Comparison of ENCODE assay signal across 8 mouse cellular contexts in the genomic region with DNA sequence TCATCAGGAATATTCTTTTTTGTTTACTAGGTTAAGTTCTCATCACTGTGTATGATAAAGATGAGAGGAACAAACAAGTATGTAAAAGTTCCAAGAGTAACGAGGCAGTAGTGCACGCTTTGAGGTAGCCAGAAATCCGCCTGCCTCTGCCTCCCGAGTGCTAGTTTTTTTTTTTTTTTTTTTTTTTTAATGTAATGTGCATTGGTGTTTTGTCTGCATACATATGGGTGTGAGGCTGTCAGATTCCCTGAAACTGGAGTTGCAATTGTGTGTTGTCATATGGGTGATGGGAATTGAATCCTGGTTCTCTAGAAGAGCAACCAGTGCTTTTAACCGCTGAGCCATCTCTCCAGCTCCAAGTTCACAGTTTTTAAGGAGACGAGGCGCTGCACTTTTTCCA. TPM values are rescaled to one million over a fixed set of nuclear protein-coding genes. Genes with fewer than 3 reads are reported as not detected.
DNase-seq lines count a peak whose midpoint lies in the region; ATAC-seq and TF ChIP-seq lines count a peak whose summit lies in the region.

No protein-coding gene starts in this region.

- H3K4me1 ChIP-seq in heart, adult 2 months (ENCODE audit: control insufficient read depth, insufficient read depth, low read length): peaks cover 1% of the 10 kb centered on the region; the same call in 1 of the 2 replicates
- peaks cover 3% of the 10 kb centered on the region for H3K4me1 ChIP-seq in thymus, adult 2 months (replicated peaks; ENCODE audit: control insufficient read depth, insufficient read depth, low read length)
- peaks cover 28% of the 10 kb centered on the region for H3K4me1 ChIP-seq in liver, embryonic 13.5 days (replicated peaks)

- ATAC-seq in liver, embryonic 13.5 days (ENCODE audit: low read depth): no peak; the same call in 1 of the 2 replicates

- no peaks in the 10 kb centered on the region for H3K9me3 ChIP-seq in liver, embryonic 13.5 days (replicated peaks)

- H3K36me3 ChIP-seq in heart, adult 2 months (ENCODE audit: control insufficient read depth, insufficient read depth, low read length): no peaks in the 10 kb centered on the region
- no peaks in the 10 kb centered on the region for H3K36me3 ChIP-seq in thymus, adult 2 months (ENCODE audit: control insufficient read depth, insufficient read depth, low read length)
- peaks cover 18% of the 10 kb centered on the region for H3K36me3 ChIP-seq in liver, embryonic 13.5 days

- TF ChIP-seq EP300 in heart, adult 2 months (IDR thresholded peaks at IDR 0.05; ENCODE audit: insufficient read depth, low read depth, low read length): no peak

- peak overlapping the region; percentile 98 for H3K9ac ChIP-seq in heart, adult 2 months (ENCODE audit: low read depth, low read length)
- H3K9ac ChIP-seq in liver, embryonic 13.5 days: peak overlapping the region; percentile 86

- H3K27me3 ChIP-seq in heart, adult 2 months (ENCODE audit: control insufficient read depth, insufficient read depth, low read length): no peaks in the 10 kb centered on the region
- no peaks in the 10 kb centered on the region for H3K27me3 ChIP-seq in thymus, adult 2 months (ENCODE audit: control insufficient read depth, insufficient read depth, low read length)
- H3K27me3 ChIP-seq in liver, embryonic 13.5 days: no peaks in the 10 kb centered on the region

- DNase-seq in heart, adult 2 months: no peak
- no peak for DNase-seq in heart, postnatal 4 days
- DNase-seq in thymus, adult 2 months: no peak
- no peak for DNase-seq in thymus, postnatal 4 days
- DNase-seq in liver, embryonic 13.5 days: no peak
- no peak for DNase-seq in c-Kit-positive CD71-positive TER-119-positive erythroid progenitor cells, embryonic 14.5 days (ENCODE audit: low spot score)
- no peak for DNase-seq in right cerebral cortex, postnatal 25 days
- DNase-seq in cerebellum, adult 11-12 months: no peak

- peak overlapping the region; percentile 96 for H3K4me2 ChIP-seq in liver, embryonic 13.5 days

- no peaks in the 10 kb centered on the region for H3K79me2 ChIP-seq in heart, adult 2 months (replicated peaks; ENCODE audit: control insufficient read depth, insufficient read depth, low read length)

- peak overlapping the region; percentile 94 for H3K27ac ChIP-seq in heart, adult 2 months
- H3K27ac ChIP-seq in thymus, adult 2 months (ENCODE audit: control insufficient read depth, insufficient read depth, low read length): no peak overlapping the region
- no peak overlapping the region for H3K27ac ChIP-seq in liver, embryonic 13.5 days

- intact Hi-C loops in heart, adult 2 months (cut with DNase I): loop anchor here (2.0 kb wide), 1 partner anchor 38 kb away; no protein-coding TSS in a partner anchor

- TF ChIP-seq CTCF in heart, adult 2 months (IDR thresholded peaks at IDR 0.05): no peak
- TF ChIP-seq CTCF in thymus, adult 2 months (IDR thresholded peaks at IDR 0.05; ENCODE audit: borderline replicate concordance, control insufficient read depth, extremely low read depth, insufficient read depth, low read length, poor library complexity): no peak

- H3K4me3 ChIP-seq in heart, adult 2 months: peak overlapping the region; percentile 90
- H3K4me3 ChIP-seq in thymus, adult 2 months (ENCODE audit: control insufficient read depth, insufficient read depth, low read length): peak overlapping the region; percentile 72
- H3K4me3 ChIP-seq in liver, embryonic 13.5 days (replicated peaks): peak overlapping the region; percentile 79

- TF ChIP-seq POLR2A in heart, adult 2 months (IDR thresholded peaks at IDR 0.05; ENCODE audit: insufficient read depth, low read depth, low read length): no peak
- no peak for TF ChIP-seq POLR2A in thymus, adult 2 months (IDR thresholded peaks at IDR 0.05; ENCODE audit: control insufficient read depth, extremely low read depth, insufficient read depth, low read length, poor library complexity)

- WGBS in heart, adult 2 months: 63% methylated on average over 7 of the region's 7 CpGs
- WGBS in thymus, adult 2 months: 81% methylated on average over 7 of the region's 7 CpGs
- WGBS in liver, embryonic 13.5 days (ENCODE audit: insufficient replicate concordance): 63% methylated on average over 7 of the region's 7 CpGs

RNA-seq across cellular contexts. Expression of a gene that starts 0.6 kb away (rescaled TPM):
- 10 to 100 TPM; 12.3 to 15.0 TPM for total RNA-seq in heart, adult 2 months (2021)
- 7.2 and 7.3 TPM in 2 replicates for polyA plus RNA-seq in heart, adult 2 months (2012; rRNA removed)
- 10 to 100 TPM; 29.3 to 29.9 TPM for total RNA-seq in heart, postnatal 4 days (2021)
- polyA plus RNA-seq in thymus, adult 2 months (2012; rRNA removed): 4.8 and 5.8 TPM in 2 replicates
- polyA plus RNA-seq in liver, embryonic 13.5 days (2015; fragmentation: Nextera tagmentation; extraction: Ambion mirVana): 0.95 and 1.1 TPM in 2 replicates

RNA-seq across cellular contexts. Expression of a gene that starts 39.3 kb away (rescaled TPM):
- 1 to 10 TPM; 2.6 to 3.1 TPM for total RNA-seq in heart, adult 2 months (2021)
- 3.4 and 5.5 TPM in 2 replicates for polyA plus RNA-seq in heart, adult 2 months (2012; rRNA removed)
- total RNA-seq in heart, postnatal 4 days (2021): 1 to 10 TPM; 5.9 to 6.4 TPM
- polyA plus RNA-seq in thymus, adult 2 months (2012; rRNA removed): 16.1 and 16.3 TPM in 2 replicates
- polyA plus RNA-seq in liver, embryonic 13.5 days (2015; fragmentation: Nextera tagmentation; extraction: Ambion mirVana): 40.2 and 42.0 TPM in 2 replicates

RNA-seq across cellular contexts. Expression of a gene that starts 39.5 kb away (rescaled TPM):
- 10 to 100 TPM; 18.5 to 18.7 TPM for total RNA-seq in heart, adult 2 months (2021)
- polyA plus RNA-seq in heart, adult 2 months (2012; rRNA removed): 14.8 and 17.7 TPM in 2 replicates
- 10 to 100 TPM; 12.4 to 13.1 TPM for total RNA-seq in heart, postnatal 4 days (2021)
- polyA plus RNA-seq in thymus, adult 2 months (2012; rRNA removed): 20.6 and 23.1 TPM in 2 replicates
- polyA plus RNA-seq in liver, embryonic 13.5 days (2015; fragmentation: Nextera tagmentation; extraction: Ambion mirVana): 61.8 and 62.4 TPM in 2 replicates
